ENCODE assay signal across 9 mouse cellular contexts in the genomic region with DNA sequence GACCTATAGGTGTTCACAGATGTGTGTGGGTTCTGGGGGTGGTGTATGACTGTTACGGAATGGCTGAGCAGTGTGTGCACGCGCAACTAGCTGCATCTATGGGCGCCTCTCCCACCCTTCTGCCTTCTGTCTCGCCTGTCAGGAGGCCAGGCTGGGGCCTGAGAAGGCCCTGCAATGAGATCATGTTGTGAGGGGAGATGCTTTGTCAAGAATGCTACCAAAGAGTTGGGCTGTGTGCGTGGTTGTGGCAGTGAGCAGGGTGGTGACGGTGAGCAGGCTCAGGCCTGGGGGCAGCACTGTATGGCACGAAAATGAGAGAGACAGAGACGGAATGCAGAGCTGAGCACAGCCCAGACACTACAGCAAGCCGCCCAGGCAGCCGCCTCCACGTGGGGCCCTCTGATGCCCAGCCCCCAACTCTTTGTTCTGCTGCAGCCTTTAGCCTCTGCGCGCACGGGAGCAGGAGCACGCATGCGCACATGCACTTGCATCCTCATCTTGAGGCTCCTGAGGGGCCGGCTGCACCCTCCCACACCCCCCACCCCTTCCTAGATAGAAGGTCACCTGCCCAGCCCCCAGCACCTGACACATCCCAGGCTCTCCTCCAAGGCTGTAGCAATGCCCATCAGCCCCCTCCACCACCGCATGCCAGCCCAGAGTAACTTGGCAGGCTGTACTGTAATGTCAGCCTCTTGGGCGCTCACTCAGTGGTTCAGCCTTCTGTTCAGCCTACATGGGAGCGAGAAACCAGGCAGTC.
DNase-seq lines count a peak whose midpoint lies in the region; ATAC-seq and TF ChIP-seq lines count a peak whose summit lies in the region.
"Had no signal": no experiment of that assay in that cellular context is flagged by ENCODE, and none has a peak within 500 bp of the region (broad histone marks: within the 10 kb centered on the region; RNA-seq: fewer than 3 reads in every experiment).

No protein-coding gene starts in this region.

- H3K27ac ChIP-seq in kidney, embryonic 14.5 days (ENCODE audit: low read depth, low read length), result peak overlapping the region; percentile 87
- H3K27ac ChIP-seq in midbrain, postnatal 0 days (ENCODE audit: low read depth, low read length), result peak overlapping the region; percentile 91

- ATAC-seq in kidney, embryonic 14.5 days (ENCODE audit: low FRiP score, low TSS enrichment), result peak; percentile 50
- peak; percentile 85 for ATAC-seq in midbrain, postnatal 0 days (ENCODE audit: low FRiP score)

- H3K4me2 ChIP-seq in kidney, embryonic 14.5 days (replicated peaks; ENCODE audit: low read depth, low read length), result no peak overlapping the region
- H3K4me2 ChIP-seq in midbrain, postnatal 0 days (ENCODE audit: low read depth, low read length, poor library complexity, severe bottlenecking), result no peak overlapping the region

- no peak for DNase-seq in kidney, postnatal 14 days
- DNase-seq in cerebellum, postnatal 14 days, result peak; percentile 79 to 82
- peak; percentile 68 to 73 for DNase-seq in frontal cortex, postnatal 36 days (ENCODE audit: low spot score in 2 of 2)
- DNase-seq in layer of hippocampus, adult 9-11 months, result peak; percentile 73
- DNase-seq in midbrain, postnatal 0 days (ENCODE audit: low spot score), result peak; percentile 94
- DNase-seq in adipocyte (ENCODE audit: low spot score), result no peak
- DNase-seq in lung, postnatal 25 days (ENCODE audit: low spot score), result no peak

- WGBS in kidney, embryonic 14.5 days, result 33% methylated on average over 21 of the region's 21 CpGs
- 9% methylated on average over 21 of the region's 21 CpGs for WGBS in midbrain, postnatal 0 days

- no peaks in the 10 kb centered on the region for H3K9me3 ChIP-seq in kidney, embryonic 14.5 days (ENCODE audit: control insufficient read depth, low read length)
- H3K9me3 ChIP-seq in midbrain, postnatal 0 days (ENCODE audit: low read length), result no peaks in the 10 kb centered on the region

- H3K27me3 ChIP-seq in kidney, embryonic 14.5 days (ENCODE audit: control insufficient read depth, insufficient read depth, low read length), result no peaks in the 10 kb centered on the region
- no peaks in the 10 kb centered on the region for H3K27me3 ChIP-seq in midbrain, postnatal 0 days (ENCODE audit: insufficient read depth, low read length)
- H3K27me3 ChIP-seq: CH12.LX had no signal

- peaks cover 49% of the 10 kb centered on the region for H3K36me3 ChIP-seq in kidney, embryonic 14.5 days (ENCODE audit: control insufficient read depth, insufficient read depth, low read length)
- H3K36me3 ChIP-seq in midbrain, postnatal 0 days (ENCODE audit: insufficient read depth, low read length), result peaks cover 3% of the 10 kb centered on the region; the same call in 1 of the 2 replicates

- TF ChIP-seq CTCF in midbrain, postnatal 0 days (IDR thresholded peaks at IDR 0.05), result no peak

- H3K4me3 ChIP-seq in kidney, embryonic 14.5 days (ENCODE audit: low read length), result no peak overlapping the region
- no peak overlapping the region for H3K4me3 ChIP-seq in midbrain, postnatal 0 days (ENCODE audit: low read depth, low read length)

- H3K9ac ChIP-seq in kidney, embryonic 14.5 days (ENCODE audit: low read depth, low read length), result peak overlapping the region; percentile 48
- H3K9ac ChIP-seq in midbrain, postnatal 0 days (replicated peaks; ENCODE audit: low read length, poor library complexity, severe bottlenecking), result peak overlapping the region; percentile 56

- H3K4me1 ChIP-seq in kidney, embryonic 14.5 days (ENCODE audit: control insufficient read depth, insufficient read depth, low read length), result peaks cover 54% of the 10 kb centered on the region
- peaks cover 27% of the 10 kb centered on the region for H3K4me1 ChIP-seq in midbrain, postnatal 0 days (ENCODE audit: insufficient read depth, low read length)

Comparison
In these comparisons a context has a peak if more than half of its experiments do, and no peak if none do; other contexts are left out.
1. DNase-seq: peak in cerebellum, postnatal 14 days (2 of 2), frontal cortex, postnatal 36 days (2 of 2), layer of hippocampus, adult 9-11 months (single experiment) and midbrain, postnatal 0 days (single experiment); none in kidney, postnatal 14 days (single experiment), adipocyte (single experiment) and lung, postnatal 25 days (single experiment).